Mouse (Mus musculus): Measurements from ENCODE around the gene Lrrc29. TPM values are rescaled to one million over a fixed set of nuclear protein-coding genes. Genes with fewer than 3 reads are reported as not detected.

Gene Lrrc29
- 1 to 10 TPM; 1.8 to 4.2 (median 3.2) TPM for polyA plus RNA-seq (2017; shearing (Covaris generic))

DNA sequence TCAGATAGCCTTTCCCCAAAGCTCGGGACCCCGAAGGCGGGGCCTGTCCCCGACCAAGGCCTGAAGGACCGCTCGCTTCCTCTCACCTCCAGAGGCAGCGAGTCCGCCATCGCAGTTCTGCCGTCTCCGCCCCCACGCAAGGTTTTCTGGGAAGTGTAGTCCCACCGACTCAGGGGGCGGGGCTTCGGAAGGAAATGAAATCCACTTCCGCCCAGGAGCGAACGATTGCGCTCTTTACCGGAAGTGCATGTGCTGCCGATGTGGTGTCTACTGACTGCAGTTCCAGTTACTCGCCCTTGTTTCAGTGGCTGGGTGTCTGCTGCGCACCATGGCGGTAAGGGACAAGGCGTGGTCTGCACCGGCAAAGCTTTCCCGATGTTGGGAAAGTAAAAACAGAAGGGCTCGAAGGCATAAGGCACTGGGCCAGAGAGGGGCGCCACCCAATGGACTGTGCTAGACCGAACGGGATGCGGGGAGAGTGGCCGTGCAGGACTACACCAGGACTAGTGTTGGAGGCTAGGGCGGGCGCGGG is at the start of gene Lrrc29, which contains the start of gene Tmem208:
TSS of gene Lrrc29 (minus strand) at position 138 of the 532 bp plus-strand sequence.
TSS of gene Tmem208 (plus strand) at position 214 of the 532 bp plus-strand sequence.
- ATAC-seq = peak; percentile 97

DNA sequence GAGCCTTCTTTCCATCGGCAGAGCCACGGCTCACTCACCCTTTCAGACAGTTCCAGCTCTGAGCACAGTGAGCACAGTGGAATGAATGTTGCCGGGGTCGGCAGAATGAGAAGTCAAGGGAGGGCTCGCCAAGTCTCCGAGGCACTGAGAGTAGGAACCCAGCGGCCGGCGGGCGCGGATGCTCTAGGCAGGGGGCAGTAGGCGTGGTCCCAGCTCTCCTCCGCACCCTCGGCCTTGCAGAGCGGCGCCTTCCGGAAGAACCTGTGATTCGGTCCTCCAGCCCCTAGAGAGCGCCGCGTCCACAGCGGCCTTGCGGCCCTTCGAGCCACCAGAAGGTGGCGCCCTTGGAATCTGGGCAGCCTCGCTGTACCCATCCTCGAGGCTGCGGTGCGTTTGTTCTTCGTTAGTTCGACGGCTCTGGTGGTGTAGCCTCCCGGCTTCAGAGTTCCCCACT is 48.5 kb upstream of the Lrrc29 start:
- ATAC-seq = no peak

DNA sequence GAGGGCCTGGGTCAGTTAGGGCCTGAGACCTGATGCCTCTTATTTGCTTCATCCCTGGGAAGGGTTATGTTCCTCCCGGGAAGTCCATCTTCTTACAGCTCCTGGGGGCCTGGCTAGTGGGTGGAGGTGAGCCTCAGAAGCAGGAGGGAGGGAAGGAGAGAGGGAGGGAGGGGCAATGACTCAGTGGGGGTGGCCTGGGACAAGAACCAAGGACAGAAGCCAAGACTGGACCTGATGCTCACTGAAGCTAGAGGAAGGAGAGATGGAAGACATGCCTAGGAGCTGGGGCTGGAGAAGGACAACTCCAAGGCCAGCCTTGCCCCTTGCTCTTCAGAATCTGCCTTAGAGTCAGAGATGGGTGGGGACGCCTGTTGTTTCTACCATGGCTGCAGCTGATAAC is 47.0 kb upstream of the Lrrc29 start, which contains the start of gene Plekhg4:
TSS of gene Plekhg4 (plus strand) at position 243 of the 400 bp plus-strand sequence.
- no peak for ATAC-seq

DNA sequence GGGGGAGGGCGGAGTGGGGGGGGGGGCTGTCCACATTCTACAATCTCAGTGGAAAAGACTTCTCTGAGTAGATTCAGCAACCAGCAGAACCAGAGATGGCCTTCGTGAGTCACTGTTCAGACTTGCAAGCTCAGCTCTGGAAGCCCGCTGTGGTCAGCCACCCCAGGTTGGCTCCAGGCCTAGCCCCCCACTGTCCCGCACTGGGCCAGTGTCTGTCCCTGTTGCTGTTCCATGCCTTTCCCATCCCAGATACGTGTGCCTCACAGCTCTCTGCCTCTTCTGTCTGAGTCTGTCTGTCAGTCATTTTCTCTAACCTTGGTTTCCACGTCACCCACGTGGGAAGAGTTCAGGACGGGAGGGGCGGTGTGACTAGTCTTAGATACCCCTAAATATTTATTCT is 46.4 kb upstream of the Lrrc29 start:
- ATAC-seq = no peak

GRCm38 (mm10) chr8:105367107-105367506 is 41.0 kb upstream of the Lrrc29 start:
- no peak for ATAC-seq

DNA sequence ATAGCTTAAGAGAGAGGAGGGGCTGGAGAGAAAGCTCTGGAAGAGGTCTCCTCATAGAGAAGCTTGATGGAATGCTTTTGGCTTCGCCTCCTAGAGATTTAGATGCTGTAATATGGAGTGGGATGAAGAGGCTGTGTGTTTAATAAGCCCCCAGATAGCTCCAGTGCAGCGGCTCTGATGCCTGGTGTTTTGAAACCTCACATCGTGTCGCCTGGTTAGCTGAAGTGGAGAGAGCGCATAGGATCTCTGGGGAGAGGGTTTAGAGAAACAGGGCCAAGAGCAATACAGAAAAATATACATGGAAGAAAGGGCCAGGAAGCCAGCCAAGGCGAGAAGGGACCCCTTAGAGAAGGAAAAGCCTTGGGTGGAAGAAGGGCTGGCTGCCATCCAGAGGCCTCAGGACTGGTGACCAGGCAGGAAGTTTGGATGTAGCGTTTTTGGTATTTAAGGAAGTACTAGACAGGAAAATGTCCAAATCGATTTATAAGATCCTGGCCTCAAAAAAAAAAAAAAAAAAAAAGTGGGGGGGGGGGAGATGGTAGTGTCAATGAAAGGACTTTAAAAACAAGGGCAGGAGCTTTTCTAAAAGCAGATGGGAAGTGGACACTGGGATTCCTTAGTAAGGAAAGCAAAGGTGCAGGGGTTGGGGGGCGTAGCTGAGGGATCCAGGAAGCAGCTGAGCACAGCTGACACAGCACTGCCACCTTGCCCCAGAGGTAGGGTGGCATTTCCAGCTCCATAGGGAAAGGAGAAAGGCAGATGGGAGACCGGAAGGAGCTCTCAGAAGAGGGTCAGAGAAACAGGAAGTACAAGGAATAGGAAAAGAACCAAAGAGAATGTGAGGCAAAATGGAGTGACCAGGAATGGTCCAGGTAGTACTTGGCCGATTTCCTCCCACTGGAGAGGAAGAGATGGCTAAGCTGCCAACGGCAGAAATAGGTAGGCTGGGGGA is 35.9 kb upstream of the Lrrc29 start:
- ATAC-seq = no peak

- ATAC-seq = no peak
Observed at GRCm38 (mm10) chr8:105359646-105360045, 33.6 kb upstream of the Lrrc29 start.

GRCm38 (mm10) chr8:105359208-105359607 is 33.1 kb upstream of the Lrrc29 start:
- ATAC-seq = no peak

DNA sequence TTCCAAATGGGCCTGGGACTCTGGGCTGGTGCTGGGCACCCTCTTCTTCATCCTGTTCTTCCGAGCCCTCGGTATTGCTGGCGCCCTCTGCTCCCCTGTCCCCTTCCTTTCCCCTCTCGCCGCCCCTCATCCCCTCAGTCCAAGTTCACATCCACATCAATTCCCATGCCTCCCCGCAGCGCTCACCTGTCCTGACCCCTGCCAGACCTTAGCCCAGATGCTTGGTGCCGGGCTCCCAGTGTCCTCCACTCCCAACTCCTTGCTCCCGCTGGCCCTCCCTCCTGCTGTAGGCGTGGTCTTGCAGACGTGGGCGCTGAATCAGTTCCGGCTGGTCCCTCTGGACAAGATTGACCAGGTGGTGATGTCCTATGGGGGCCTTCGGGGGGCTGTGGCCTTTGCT is 30.6 kb upstream of the Lrrc29 start:
- no peak for ATAC-seq

DNA sequence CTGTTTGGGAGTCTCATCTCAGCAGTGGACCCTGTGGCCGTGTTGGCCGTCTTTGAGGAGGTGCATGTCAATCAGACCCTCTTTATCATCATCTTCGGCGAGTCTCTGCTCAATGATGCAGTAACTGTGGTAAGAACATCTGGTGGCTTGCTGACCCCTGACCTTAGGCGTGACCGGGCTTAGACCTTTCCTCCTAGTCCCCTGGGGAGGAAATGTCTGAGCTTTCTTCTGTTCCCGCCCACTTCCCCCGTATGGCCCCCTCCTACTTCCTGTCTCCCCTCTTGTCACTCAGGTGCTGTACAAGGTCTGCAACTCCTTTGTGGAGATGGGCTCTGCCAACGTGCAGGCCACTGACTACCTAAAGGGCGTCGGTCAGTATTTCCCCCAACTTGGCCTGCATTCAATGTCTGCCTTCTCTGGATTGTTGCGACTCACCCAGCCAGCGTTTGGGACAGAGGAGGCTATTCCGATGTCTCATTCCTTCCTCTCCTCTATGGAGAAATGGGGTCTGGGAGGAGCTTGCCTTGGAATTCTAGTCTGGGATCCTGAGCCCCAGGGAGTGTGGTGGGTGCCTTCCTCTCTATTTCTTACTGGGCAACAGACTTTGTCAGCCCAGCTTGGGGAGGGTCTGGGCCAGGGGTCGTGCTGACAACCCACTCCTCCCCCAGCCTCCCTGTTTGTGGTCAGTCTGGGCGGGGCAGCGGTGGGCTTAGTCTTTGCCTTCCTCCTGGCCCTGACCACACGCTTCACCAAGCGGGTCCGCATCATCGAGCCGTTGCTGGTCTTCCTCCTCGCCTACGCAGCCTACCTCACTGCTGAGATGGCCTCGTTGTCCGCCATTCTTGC is 29.3 kb upstream of the Lrrc29 start:
- ATAC-seq = no peak

GRCm38 (mm10) chr8:105354549-105354948 is 28.5 kb upstream of the Lrrc29 start:
- no peak for ATAC-seq

GRCm38 (mm10) chr8:105353583-105354135 is 27.6 kb upstream of the Lrrc29 start:
- no peak for ATAC-seq

GRCm38 (mm10) chr8:105350186-105350585 is 24.1 kb upstream of the Lrrc29 start:
- ATAC-seq = no peak

DNA sequence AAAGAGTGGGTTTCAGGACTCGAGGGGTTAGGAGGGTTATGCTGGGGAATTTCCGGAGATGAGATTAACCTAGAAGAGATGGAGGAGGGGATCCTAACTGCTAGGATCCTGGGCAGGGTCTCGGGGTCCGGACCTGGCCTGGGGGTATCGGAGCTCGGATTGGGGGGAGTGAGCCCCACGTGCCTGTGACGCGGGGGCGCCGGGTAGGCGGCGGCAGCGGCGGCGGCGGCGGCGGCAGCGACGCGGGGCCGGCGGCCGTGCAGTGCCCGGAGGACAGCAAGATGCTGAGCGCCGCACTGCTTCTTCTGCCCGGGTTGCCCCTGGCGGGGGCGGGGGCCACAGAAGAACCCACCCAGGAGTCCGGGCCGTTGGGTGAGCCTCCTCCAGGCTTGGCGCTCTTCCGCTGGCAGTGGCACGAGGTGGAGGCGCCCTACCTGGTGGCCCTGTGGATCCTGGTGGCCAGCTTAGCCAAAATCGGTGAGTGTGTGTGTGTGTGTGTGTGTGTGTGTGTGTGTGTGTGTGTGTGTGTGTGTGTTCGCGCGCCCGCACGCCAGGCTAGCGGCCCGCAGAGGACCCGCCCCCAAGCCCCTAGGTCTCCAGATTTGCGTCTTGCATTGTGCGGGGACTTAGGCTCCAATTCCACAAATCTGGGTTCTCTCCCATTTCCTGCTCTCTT is 23.2 kb upstream of the Lrrc29 start:
- no peak for ATAC-seq

- ATAC-seq = no peak
Observed at GRCm38 (mm10) chr8:105348450-105349095, 22.5 kb upstream of the Lrrc29 start, which contains the start of gene Slc9a5. Slc9a5 (plus strand) TSS chr8:105348843.

DNA sequence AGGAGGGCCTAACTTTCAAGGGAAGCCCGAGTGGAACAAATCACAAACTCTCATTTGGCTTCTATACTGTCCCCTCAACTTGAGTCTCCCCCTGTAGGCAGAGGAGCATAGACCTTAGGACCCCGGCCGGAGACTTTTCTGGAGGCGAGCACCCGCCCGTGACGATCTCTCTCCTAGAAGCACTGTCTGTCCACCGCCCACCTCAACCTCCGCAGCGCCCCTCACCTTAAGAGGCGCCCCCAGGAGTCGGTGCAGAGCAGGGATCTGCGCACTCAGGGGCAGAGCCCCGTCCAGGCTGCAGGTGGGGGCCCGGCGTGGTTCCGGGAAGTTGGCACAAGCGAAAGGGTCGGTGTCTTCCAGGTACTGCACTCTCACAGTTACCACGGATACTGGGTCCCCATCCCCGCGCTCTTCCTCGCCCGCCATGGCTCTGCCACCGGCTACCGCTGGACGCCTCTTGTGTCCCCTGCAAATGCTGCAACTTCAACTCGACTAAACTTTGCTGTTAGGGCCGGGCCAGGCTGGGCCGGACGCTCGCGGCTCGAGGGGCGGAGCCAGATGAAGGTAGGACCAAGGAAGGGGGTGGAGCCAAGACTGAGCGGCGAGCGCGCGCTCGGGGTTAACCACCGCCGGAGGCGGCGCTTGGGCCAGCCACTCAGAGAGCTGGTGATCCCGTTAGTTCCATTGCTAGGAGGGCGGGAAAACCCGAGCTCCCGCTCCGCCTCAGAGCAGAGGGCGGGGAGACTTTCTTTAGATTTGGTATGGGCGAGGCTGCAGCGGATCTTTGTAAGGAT is 21.5 kb upstream of the Lrrc29 start, which contains the start of gene Fhod1:
TSS of gene Fhod1 (minus strand) at position 526 of the 794 bp plus-strand sequence.
- ATAC-seq = peak; percentile 93

- ATAC-seq = no peak
Observed at GRCm38 (mm10) chr8:105346611-105347427, 20.7 kb upstream of the Lrrc29 start.

- ATAC-seq = no peak
Observed at GRCm38 (mm10) chr8:105345061-105345975, 19.2 kb upstream of the Lrrc29 start.
